Comparison of ENCODE assay signal across 14 mouse cellular contexts in genomic region chr1:184005315-184006058, GRCm38 (mm10). TPM values are rescaled to one million over a fixed set of nuclear protein-coding genes. Genes with fewer than 3 reads are reported as not detected.
DNase-seq lines count a peak whose midpoint lies in the region; ATAC-seq and TF ChIP-seq lines count a peak whose summit lies in the region.
"Had no signal": no experiment of that assay in that cellular context is flagged by ENCODE, and none has a peak within 500 bp of the region (broad histone marks: within the 10 kb centered on the region; RNA-seq: fewer than 3 reads in every experiment).

No protein-coding gene starts in this region.

- no peaks in the 10 kb centered on the region for H3K36me3 ChIP-seq in intestine, postnatal 0 days (ENCODE audit: control insufficient read depth, insufficient read depth)
- H3K36me3 ChIP-seq: embryonic facial prominence, embryonic 15.5 days; hindbrain, embryonic 13.5 days; limb, embryonic 10.5 days; lung, embryonic 15.5 days had no signal

- no peaks in the 10 kb centered on the region for H3K27me3 ChIP-seq in intestine, postnatal 0 days (replicated peaks; ENCODE audit: control insufficient read depth, insufficient read depth, low read length)
- H3K27me3 ChIP-seq: embryonic facial prominence, embryonic 15.5 days; hindbrain, embryonic 13.5 days; lung, embryonic 15.5 days had no signal

- TF ChIP-seq CTCF in lung, adult 2 months (IDR thresholded peaks at IDR 0.05; ENCODE audit: insufficient read depth, low read length), result no peak
- no peak for TF ChIP-seq CTCF in intestine, postnatal 0 days (IDR thresholded peaks at IDR 0.05; ENCODE audit: low read depth)

- H3K4me1 ChIP-seq in lung, adult 2 months (ENCODE audit: control insufficient read depth, insufficient read depth, low read length), result no peaks in the 10 kb centered on the region
- no peaks in the 10 kb centered on the region for H3K4me1 ChIP-seq in intestine, postnatal 0 days (replicated peaks; ENCODE audit: control insufficient read depth, insufficient read depth, low read length)
- H3K4me1 ChIP-seq: embryonic facial prominence, embryonic 15.5 days; hindbrain, embryonic 13.5 days; lung, embryonic 15.5 days had no signal

- H3K4me3 ChIP-seq in lung, adult 2 months (replicated peaks; ENCODE audit: extremely low read depth, low read depth, low read length), result no peak overlapping the region
- H3K4me3 ChIP-seq in intestine, postnatal 0 days (ENCODE audit: low read depth, low read length), result no peak overlapping the region
- H3K4me3 ChIP-seq: embryonic facial prominence, embryonic 15.5 days; hindbrain, embryonic 13.5 days; limb, embryonic 10.5 days; lung, embryonic 15.5 days had no signal

- H3K9me3 ChIP-seq in intestine, postnatal 0 days (ENCODE audit: control insufficient read depth), result no peaks in the 10 kb centered on the region
- H3K9me3 ChIP-seq: embryonic facial prominence, embryonic 15.5 days; hindbrain, embryonic 13.5 days; limb, embryonic 10.5 days; lung, embryonic 15.5 days had no signal

- WGBS in lung, adult 2 months, result 48% methylated on average over 6 of the region's 6 CpGs
- 50% methylated on average over 6 of the region's 6 CpGs for WGBS in intestine, postnatal 0 days

- no peak overlapping the region for H3K4me2 ChIP-seq in intestine, postnatal 0 days (replicated peaks; ENCODE audit: low read depth)
- H3K4me2 ChIP-seq: embryonic facial prominence, embryonic 15.5 days; hindbrain, embryonic 13.5 days; lung, embryonic 15.5 days had no signal

- TF ChIP-seq POLR2A in lung, adult 2 months (IDR thresholded peaks at IDR 0.05; ENCODE audit: borderline replicate concordance, extremely low read depth, low read depth, low read length), result no peak

- ATAC-seq in intestine, postnatal 0 days, result no peak
- ATAC-seq: forebrain, postnatal 0 days had no signal

- no peak overlapping the region for H3K9ac ChIP-seq in intestine, postnatal 0 days (ENCODE audit: low read depth, low read length)
- H3K9ac ChIP-seq: embryonic facial prominence, embryonic 15.5 days; forebrain, postnatal 0 days; hindbrain, embryonic 13.5 days; lung, embryonic 15.5 days had no signal

- H3K27ac ChIP-seq in intestine, postnatal 0 days (ENCODE audit: low read depth, low read length), result no peak overlapping the region
- H3K27ac ChIP-seq: embryonic facial prominence, embryonic 15.5 days; hindbrain, embryonic 13.5 days; limb, embryonic 10.5 days; lung, embryonic 15.5 days had no signal

- DNase-seq in lung, postnatal 25 days (ENCODE audit: low spot score), result peak; percentile 39
- DNase-seq in lung, adult 2 months, result no peak
- peak; percentile 13 for DNase-seq in c-Kit-positive CD71-negative TER-119-negative erythroid progenitor cells, embryonic 14.5 days (ENCODE audit: low read depth)
- peak; percentile 91 for DNase-seq in naive thymus-derived CD4-positive, alpha-beta T cell, adult 2 months (ENCODE audit: low read depth)
- peak; percentile 79 to 88 for DNase-seq in thymus, postnatal 36 days
- DNase-seq in adrenal gland, postnatal 25 days, result no peak
- DNase-seq in cerebellum, adult 18-20 months, result no peak
- DNase-seq: forebrain, postnatal 0 days; kidney, adult 9 months had no signal

RNA-seq across cellular contexts. Expression of gene Dusp10, which starts 7.6 kb away (rescaled TPM):
- polyA plus RNA-seq in lung, adult 2 months (2012; rRNA removed), result 13.6 and 16.4 TPM in 2 replicates
- total RNA-seq in adrenal gland, postnatal 25 days (2021), result 6.6 and 8.6 TPM in 2 replicates
- 6.5 and 8.1 TPM in 2 replicates for polyA plus RNA-seq in intestine, postnatal 0 days (2015; fragmentation: Nextera tagmentation; extraction: Ambion mirVana)

RNA-seq across cellular contexts. Expression of gene 1700056E22Rik, which starts 28.6 kb away (rescaled TPM):
- 0.97 and 1.9 TPM in 2 replicates for polyA plus RNA-seq in lung, adult 2 months (2012; rRNA removed)
- 1.1 and 2.4 TPM in 2 replicates for total RNA-seq in adrenal gland, postnatal 25 days (2021)
- polyA plus RNA-seq in intestine, postnatal 0 days (2015; fragmentation: Nextera tagmentation; extraction: Ambion mirVana), result 1.2 and 1.5 TPM in 2 replicates
- total RNA-seq: forebrain, postnatal 0 days had no signal

Comparison
In these comparisons a context has a peak if more than half of its experiments do, and no peak if none do; other contexts are left out.
1. DNase-seq: peak in lung, postnatal 25 days (single experiment), c-Kit-positive CD71-negative TER-119-negative erythroid progenitor cells, embryonic 14.5 days (single experiment), naive thymus-derived CD4-positive, alpha-beta T cell, adult 2 months (single experiment) and thymus, postnatal 36 days (2 of 2); none in lung, adult 2 months (single experiment), adrenal gland, postnatal 25 days (single experiment) and cerebellum, adult 18-20 months (0 of 2).